Mouse (Mus musculus): ENCODE results near the gene Mrgpra2a. TPM values are rescaled to one million over a fixed set of nuclear protein-coding genes. Genes with fewer than 3 reads are reported as not detected.
"Not testable (repeated sequence)": the region's sequence is repeated elsewhere in the genome, so short reads cannot be mapped to it uniquely, and the experiment has no call there.

Gene Mrgpra2a
- total RNA-seq (2014; rRNA removed) (not detected in 2 replicates), polyA plus RNA-seq (2012; rRNA removed) (not detected in 2 replicates)

- not testable (repeated sequence) for H3K9ac ChIP-seq (ENCODE audit: low read depth, low read length); DNase-seq (ENCODE audit: extremely low read depth, low read depth, low spot score); H3K36me3 ChIP-seq (ENCODE audit: control insufficient read depth, insufficient read depth, low read length); H3K4me1 ChIP-seq (ENCODE audit: control insufficient read depth, insufficient read depth, low read length); H3K27ac ChIP-seq (replicated peaks; ENCODE audit: insufficient read depth, low read depth, low read length); H3K4me3 ChIP-seq (ENCODE audit: insufficient read depth, low read depth, low read length); H3K27me3 ChIP-seq (ENCODE audit: control insufficient read depth, insufficient read depth, low read length); H3K79me2 ChIP-seq (ENCODE audit: control insufficient read depth, insufficient read depth, low read length)
- WGBS: no CpG with 5 or more reads among the region's 1 CpGs
These were observed at the start of gene Mrgpra2a for GRCm38 (mm10) chr7:47452015-47452414. Gene Mrgpra2a (minus strand): TSS chr7:47452139.

GRCm38 (mm10) chr7:47491266-47491665, 39.3 kb upstream of the Mrgpra2a start:
- not testable (repeated sequence) for H3K27ac ChIP-seq (replicated peaks; ENCODE audit: insufficient read depth, low read depth, low read length); H3K4me3 ChIP-seq (ENCODE audit: insufficient read depth, low read depth, low read length); H3K9ac ChIP-seq (ENCODE audit: low read depth, low read length); H3K79me2 ChIP-seq (ENCODE audit: control insufficient read depth, insufficient read depth, low read length); DNase-seq (ENCODE audit: extremely low read depth, low read depth, low spot score); H3K4me1 ChIP-seq (ENCODE audit: control insufficient read depth, insufficient read depth, low read length); H3K36me3 ChIP-seq (ENCODE audit: control insufficient read depth, insufficient read depth, low read length); H3K27me3 ChIP-seq (ENCODE audit: control insufficient read depth, insufficient read depth, low read length)

GRCm38 (mm10) chr7:47489438-47489837, 37.5 kb upstream of the Mrgpra2a start:
- not testable (repeated sequence) for H3K36me3 ChIP-seq (ENCODE audit: control insufficient read depth, insufficient read depth, low read length); H3K79me2 ChIP-seq (ENCODE audit: control insufficient read depth, insufficient read depth, low read length); H3K4me3 ChIP-seq (ENCODE audit: insufficient read depth, low read depth, low read length); H3K4me1 ChIP-seq (ENCODE audit: control insufficient read depth, insufficient read depth, low read length); H3K27ac ChIP-seq (replicated peaks; ENCODE audit: insufficient read depth, low read depth, low read length); H3K27me3 ChIP-seq (ENCODE audit: control insufficient read depth, insufficient read depth, low read length); DNase-seq (ENCODE audit: extremely low read depth, low read depth, low spot score); H3K9ac ChIP-seq (ENCODE audit: low read depth, low read length)
- no CpG with 5 or more reads among the region's 1 CpGs for WGBS

- not testable (repeated sequence) for H3K4me1 ChIP-seq (ENCODE audit: control insufficient read depth, insufficient read depth, low read length); H3K79me2 ChIP-seq (ENCODE audit: control insufficient read depth, insufficient read depth, low read length); H3K36me3 ChIP-seq (ENCODE audit: control insufficient read depth, insufficient read depth, low read length); H3K4me3 ChIP-seq (ENCODE audit: insufficient read depth, low read depth, low read length); H3K9ac ChIP-seq (ENCODE audit: low read depth, low read length); H3K27ac ChIP-seq (replicated peaks; ENCODE audit: insufficient read depth, low read depth, low read length); H3K27me3 ChIP-seq (ENCODE audit: control insufficient read depth, insufficient read depth, low read length); DNase-seq (ENCODE audit: extremely low read depth, low read depth, low spot score)
These were observed 31.2 kb upstream of the Mrgpra2a start for GRCm38 (mm10) chr7:47483181-47483580.

GRCm38 (mm10) chr7:47473904-47474303, 22.0 kb upstream of the Mrgpra2a start:
- H3K27ac ChIP-seq (replicated peaks; ENCODE audit: insufficient read depth, low read depth, low read length); H3K9ac ChIP-seq (ENCODE audit: low read depth, low read length); H3K36me3 ChIP-seq (ENCODE audit: control insufficient read depth, insufficient read depth, low read length); DNase-seq (ENCODE audit: extremely low read depth, low read depth, low spot score); H3K79me2 ChIP-seq (ENCODE audit: control insufficient read depth, insufficient read depth, low read length); H3K4me3 ChIP-seq (ENCODE audit: insufficient read depth, low read depth, low read length); H3K27me3 ChIP-seq (ENCODE audit: control insufficient read depth, insufficient read depth, low read length); H3K4me1 ChIP-seq (ENCODE audit: control insufficient read depth, insufficient read depth, low read length): not testable (repeated sequence)
- WGBS: 31% methylated on average over 2 of the region's 3 CpGs

- not testable (repeated sequence) for H3K36me3 ChIP-seq (ENCODE audit: control insufficient read depth, insufficient read depth, low read length); H3K4me3 ChIP-seq (ENCODE audit: insufficient read depth, low read depth, low read length); H3K27me3 ChIP-seq (ENCODE audit: control insufficient read depth, insufficient read depth, low read length); H3K79me2 ChIP-seq (ENCODE audit: control insufficient read depth, insufficient read depth, low read length); H3K4me1 ChIP-seq (ENCODE audit: control insufficient read depth, insufficient read depth, low read length); H3K27ac ChIP-seq (replicated peaks; ENCODE audit: insufficient read depth, low read depth, low read length); DNase-seq (ENCODE audit: extremely low read depth, low read depth, low spot score); H3K9ac ChIP-seq (ENCODE audit: low read depth, low read length)
These were observed 13.5 kb upstream of the Mrgpra2a start for GRCm38 (mm10) chr7:47465278-47465981.

- H3K9ac ChIP-seq (ENCODE audit: low read depth, low read length); H3K27ac ChIP-seq (replicated peaks; ENCODE audit: insufficient read depth, low read depth, low read length); H3K27me3 ChIP-seq (ENCODE audit: control insufficient read depth, insufficient read depth, low read length); DNase-seq (ENCODE audit: extremely low read depth, low read depth, low spot score); H3K4me3 ChIP-seq (ENCODE audit: insufficient read depth, low read depth, low read length); H3K79me2 ChIP-seq (ENCODE audit: control insufficient read depth, insufficient read depth, low read length); H3K36me3 ChIP-seq (ENCODE audit: control insufficient read depth, insufficient read depth, low read length); H3K4me1 ChIP-seq (ENCODE audit: control insufficient read depth, insufficient read depth, low read length): not testable (repeated sequence)
These were observed 6.2 kb downstream of the Mrgpra2a start for GRCm38 (mm10) chr7:47445729-47446128.

GRCm38 (mm10) chr7:47436463-47436862, 15.5 kb downstream of the Mrgpra2a start:
- H3K79me2 ChIP-seq (ENCODE audit: control insufficient read depth, insufficient read depth, low read length); H3K4me1 ChIP-seq (ENCODE audit: control insufficient read depth, insufficient read depth, low read length); H3K27me3 ChIP-seq (ENCODE audit: control insufficient read depth, insufficient read depth, low read length); H3K9ac ChIP-seq (ENCODE audit: low read depth, low read length); DNase-seq (ENCODE audit: extremely low read depth, low read depth, low spot score); H3K27ac ChIP-seq (replicated peaks; ENCODE audit: insufficient read depth, low read depth, low read length); H3K36me3 ChIP-seq (ENCODE audit: control insufficient read depth, insufficient read depth, low read length); H3K4me3 ChIP-seq (ENCODE audit: insufficient read depth, low read depth, low read length): not testable (repeated sequence)
- WGBS: 24% methylated on average over 1 of the region's 2 CpGs

- not testable (repeated sequence) for H3K79me2 ChIP-seq (ENCODE audit: control insufficient read depth, insufficient read depth, low read length); H3K4me3 ChIP-seq (ENCODE audit: insufficient read depth, low read depth, low read length); H3K27ac ChIP-seq (replicated peaks; ENCODE audit: insufficient read depth, low read depth, low read length); H3K9ac ChIP-seq (ENCODE audit: low read depth, low read length); H3K36me3 ChIP-seq (ENCODE audit: control insufficient read depth, insufficient read depth, low read length); H3K27me3 ChIP-seq (ENCODE audit: control insufficient read depth, insufficient read depth, low read length); H3K4me1 ChIP-seq (ENCODE audit: control insufficient read depth, insufficient read depth, low read length); DNase-seq (ENCODE audit: extremely low read depth, low read depth, low spot score)
These were observed 24.0 kb downstream of the Mrgpra2a start for GRCm38 (mm10) chr7:47427815-47428508.

All from liver, adult 2 months (tissue).